Mouse (Mus musculus) CD8-positive naive resting alpha-beta T cell, adult 2 months (primary cell): Measurements from ENCODE around the gene Mrc2.

ENCODE experiments used
- DNase-seq, 2 experiments: peaks; one replicate each; pipeline ENCODE4 v3.0.0; 2022; ENCODE audit warnings: low read depth in 2 of 2, low spot score in 2 of 2

The Mrc2 gene

DNA sequence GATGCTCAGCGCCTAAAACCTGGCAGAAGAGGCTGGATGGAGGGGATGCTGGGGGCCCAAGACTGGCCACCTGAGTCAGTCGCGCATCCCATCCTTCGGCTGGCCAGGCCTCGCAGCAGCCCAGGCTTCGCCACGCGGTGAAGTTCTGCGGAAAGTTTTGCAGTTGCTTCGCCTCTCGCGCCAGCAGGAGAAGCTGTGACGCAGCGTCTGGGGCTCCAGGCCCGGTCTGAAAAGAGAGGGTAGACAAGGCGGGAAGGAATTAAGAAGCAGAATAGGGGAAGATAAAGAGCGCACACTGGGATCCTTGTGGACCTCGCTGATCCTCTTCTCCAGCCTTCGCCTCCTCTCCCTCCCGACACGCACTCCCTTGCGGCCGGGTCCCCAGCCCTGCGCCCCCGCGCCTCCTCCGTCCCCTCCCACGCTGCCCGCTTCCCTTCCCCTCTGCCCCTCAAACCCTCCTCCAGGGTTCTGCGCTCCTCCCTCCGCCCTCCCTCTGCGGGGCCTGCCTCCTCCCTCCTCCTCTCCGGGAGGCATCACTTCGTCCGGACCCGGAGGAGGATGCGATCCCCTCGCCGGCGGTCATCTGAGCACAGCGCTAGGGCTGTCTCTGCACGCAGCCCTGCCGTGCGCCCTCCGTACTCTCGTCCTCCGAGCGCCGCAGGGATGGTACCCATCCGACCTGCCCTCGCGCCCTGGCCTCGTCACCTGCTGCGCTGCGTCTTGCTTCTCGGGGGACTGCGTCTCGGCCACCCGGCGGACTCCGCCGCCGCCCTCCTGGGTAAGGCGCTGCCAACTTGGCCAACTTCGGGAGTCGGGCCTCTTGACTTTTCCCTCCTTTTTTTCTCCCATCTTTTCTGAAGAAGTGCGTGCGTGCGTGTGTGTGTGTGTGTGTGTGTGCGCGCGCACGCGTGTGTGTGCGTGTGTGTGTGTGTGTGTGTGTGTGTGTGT is at the start of gene Mrc2:
Gene Mrc2 (plus strand): TSS at position 520 of the 948 bp plus-strand sequence.
- no peak for DNase-seq

DNA sequence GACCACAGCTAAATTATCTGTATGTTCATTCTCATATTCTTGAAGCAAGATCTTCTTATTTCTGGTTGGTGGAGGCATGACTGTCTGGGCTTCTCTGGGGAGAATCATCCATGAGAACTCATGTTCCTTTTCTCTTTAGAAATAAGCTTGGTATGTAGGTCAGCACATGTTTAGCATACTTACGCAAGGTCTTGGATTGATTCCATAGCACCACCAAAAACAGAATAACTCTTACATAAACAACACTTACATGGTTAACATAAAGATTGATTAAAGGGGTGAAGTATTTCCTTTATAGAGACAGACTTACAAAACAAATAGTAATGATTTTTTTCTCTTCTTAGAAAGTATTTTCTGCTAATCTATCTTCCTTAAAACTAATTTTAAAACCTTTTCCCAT is 46.1 kb upstream of the Mrc2 start:
- no peak for DNase-seq

DNA sequence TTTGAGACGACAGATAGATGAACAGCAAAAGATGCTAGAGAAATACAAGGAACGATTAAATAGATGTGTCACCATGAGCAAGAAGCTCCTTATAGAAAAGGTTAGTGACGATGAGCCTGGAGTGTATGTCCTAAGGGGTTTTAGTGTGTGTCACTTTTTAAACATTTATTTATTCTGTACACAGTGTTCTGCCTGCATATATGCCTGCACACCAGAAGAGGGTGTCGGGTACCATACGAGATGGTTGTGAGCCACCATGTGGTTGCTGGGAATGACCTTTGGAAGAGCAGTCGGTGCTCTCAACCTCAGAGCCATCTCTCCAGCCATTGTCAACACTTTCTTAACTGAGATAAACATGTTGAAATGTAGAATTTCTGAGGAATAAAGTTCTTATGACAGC is 45.7 kb upstream of the Mrc2 start:
- DNase-seq = no peak

- DNase-seq = no peak
Measured at GRCm38 (mm10) chr11:105247321-105247720, 45.1 kb upstream of the Mrc2 start.

DNA sequence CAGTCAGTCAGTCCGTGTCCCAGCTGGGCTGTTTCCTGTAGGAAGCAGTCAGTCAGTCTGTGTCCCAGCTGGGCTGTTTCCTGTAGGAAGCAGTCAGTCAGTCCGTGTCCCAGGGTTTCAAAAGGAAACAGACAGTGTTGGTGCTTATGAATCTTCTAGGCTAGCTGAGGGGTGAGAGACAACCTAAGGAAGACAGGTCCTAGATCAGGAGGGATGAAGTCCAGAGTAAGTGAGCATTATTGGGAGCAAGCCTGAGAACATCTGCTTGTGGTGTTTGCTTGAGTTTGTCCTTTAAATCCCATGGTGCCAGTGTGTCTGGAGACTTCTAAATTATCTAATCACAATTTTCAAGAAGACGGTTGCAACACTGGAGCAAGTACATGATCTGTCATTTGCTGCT is 32.7 kb upstream of the Mrc2 start:
- DNase-seq = no peak

DNA sequence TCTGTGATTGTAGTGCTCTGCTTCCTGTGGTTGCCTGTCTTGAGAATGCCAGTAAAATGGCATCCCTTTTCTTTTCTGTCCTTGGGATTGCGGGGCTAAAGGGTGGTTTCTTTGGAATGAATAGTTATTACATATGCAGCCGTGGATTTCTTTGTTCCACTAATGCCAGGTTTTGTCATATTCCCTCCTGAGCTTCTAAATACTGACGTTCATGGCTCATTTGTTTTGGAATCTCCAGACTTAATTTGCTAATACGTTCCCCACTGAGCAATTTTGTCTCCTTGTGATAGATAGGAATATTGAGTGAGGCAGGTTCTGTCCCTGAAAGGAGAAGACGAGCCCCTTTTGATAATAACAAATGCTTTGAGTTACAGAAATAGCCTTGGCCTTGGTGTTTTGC is 31.3 kb upstream of the Mrc2 start:
- DNase-seq = no peak

- DNase-seq = no peak
Measured at GRCm38 (mm10) chr11:105261601-105262351, 30.7 kb upstream of the Mrc2 start.

GRCm38 (mm10) chr11:105264506-105264905 is 27.9 kb upstream of the Mrc2 start:
- no peak for DNase-seq

DNA sequence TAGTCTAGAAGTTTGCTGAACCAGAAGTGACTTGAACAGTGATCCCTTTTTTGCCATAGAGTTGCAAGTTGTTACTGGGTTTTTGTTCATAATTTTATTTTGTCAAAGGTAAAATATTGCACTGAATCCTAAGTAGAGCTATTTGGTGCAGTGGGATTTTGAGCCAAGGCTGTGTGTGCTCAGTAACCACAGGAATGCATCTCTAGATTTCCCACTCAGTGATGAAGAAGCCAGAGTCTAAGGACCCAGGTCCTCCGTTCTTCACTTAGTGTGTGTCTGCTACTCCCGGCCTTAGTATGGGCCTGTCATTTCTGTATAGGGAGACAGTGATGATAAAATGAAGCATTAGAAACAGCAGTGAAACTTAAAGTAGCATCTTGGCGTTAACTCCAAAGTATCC is 27.5 kb upstream of the Mrc2 start:
- no peak for DNase-seq

DNA sequence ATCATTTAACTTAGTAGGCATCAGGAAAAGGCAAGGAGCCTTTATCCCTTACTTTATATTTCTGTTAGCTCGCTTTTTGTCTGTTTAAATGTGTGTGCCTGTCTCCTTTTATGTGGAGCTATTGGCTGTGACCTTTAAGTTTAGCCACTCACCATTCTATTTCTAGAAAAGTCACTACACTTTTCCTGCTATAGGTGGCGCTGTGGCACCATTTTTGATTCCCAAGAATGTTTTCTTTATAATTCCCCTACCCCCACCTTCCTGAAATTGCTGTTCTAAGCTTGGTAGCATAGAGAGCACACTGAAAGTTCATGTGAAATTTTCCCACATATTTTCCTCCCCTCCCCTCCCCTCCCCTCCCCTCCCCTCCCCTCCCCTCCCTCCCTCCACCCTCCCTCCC is 22.3 kb upstream of the Mrc2 start:
- DNase-seq = peak in 1 of 2 experiments; percentile 10

DNA sequence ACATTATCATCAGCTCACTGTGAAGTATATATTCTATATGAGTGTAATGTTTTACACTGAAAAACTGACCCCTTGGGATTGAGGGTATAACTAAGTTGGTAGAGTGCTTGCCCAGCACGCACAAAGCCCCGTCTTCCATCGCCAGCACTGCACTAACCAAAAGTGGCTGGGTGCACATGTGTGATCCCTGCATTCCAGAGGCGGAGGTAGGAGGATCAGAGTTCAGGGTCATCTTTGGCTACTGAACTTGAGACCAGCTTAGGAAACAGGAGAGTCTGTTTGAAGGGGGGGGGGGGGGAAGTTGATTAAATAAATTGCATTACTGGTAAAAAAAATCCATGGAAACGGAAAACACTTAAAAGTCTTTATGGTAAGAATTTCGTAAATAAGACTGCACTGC is 12.0 kb upstream of the Mrc2 start:
- DNase-seq = no peak

GRCm38 (mm10) chr11:105281291-105281690 is 11.2 kb upstream of the Mrc2 start:
- DNase-seq = no peak

GRCm38 (mm10) chr11:105281763-105282459 is 10.5 kb upstream of the Mrc2 start:
- no peak for DNase-seq

DNA sequence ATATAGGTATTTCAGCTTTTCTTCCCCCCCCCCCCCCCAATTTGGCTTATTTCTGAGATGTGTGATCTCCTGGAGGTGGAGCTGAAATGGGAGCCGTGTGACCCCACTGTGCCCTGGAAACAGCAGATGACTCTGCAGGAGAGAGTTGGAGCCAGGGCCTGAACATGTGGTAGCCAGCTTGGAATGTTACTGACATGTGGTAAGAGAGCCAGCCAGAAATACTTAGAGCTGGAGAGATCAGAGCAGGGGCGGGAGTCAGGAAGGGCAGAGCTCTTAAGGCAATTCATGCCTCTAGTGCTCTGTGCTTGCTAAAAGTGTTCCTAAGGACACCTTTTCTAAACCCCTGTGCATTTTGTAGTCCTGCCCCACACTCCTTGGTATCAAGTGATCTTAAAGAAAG is 10.0 kb upstream of the Mrc2 start:
- no peak for DNase-seq

- no peak for DNase-seq
Measured at GRCm38 (mm10) chr11:105283016-105283415, 9.4 kb upstream of the Mrc2 start.

DNA sequence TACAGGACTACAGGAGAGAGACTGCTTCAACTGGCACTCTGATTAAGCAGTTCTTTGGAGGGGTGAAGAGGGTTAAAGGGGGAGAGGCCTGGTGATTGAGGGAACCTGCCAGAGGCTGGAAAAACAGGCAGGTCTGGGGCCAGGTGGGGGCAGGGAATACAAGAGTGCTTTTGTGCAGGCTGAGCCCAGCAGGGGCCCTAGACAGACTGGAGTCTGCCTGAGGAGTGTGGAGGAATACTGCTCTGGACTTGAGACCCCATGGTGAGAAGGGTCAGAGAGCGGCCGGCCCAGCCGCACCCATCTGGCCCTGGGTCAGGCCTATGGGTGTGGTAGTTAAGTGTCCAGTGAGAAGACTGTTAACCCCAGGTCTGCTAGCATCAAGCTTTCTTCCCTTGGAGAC is 6.7 kb upstream of the Mrc2 start:
- DNase-seq = no peak

DNA sequence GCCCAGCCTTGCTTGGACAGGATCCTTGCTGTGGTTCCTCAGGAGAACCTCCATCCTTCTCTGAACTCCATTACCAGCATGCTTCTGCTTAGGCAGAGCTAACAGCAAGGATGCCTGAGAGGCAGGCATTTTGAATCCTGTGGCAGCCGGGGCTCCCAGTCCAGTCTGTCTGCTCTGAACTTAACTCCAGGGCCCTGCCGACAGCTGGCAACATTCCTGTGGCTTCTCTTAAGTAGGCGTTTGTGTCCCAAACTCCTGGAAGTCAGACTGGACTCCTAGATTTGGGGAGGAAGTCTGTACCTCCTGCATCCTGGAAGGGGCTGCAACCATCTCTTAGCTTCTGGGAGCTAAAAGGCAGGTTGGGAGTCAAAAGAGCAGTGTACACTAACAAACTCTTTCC is 3.0 kb upstream of the Mrc2 start:
- DNase-seq = no peak

GRCm38 (mm10) chr11:105291681-105292123 is 741 bp upstream of the Mrc2 start:
- no peak for DNase-seq

- no peak for DNase-seq
Measured at GRCm38 (mm10) chr11:105293101-105293581, 698 bp downstream of the Mrc2 start.

DNA sequence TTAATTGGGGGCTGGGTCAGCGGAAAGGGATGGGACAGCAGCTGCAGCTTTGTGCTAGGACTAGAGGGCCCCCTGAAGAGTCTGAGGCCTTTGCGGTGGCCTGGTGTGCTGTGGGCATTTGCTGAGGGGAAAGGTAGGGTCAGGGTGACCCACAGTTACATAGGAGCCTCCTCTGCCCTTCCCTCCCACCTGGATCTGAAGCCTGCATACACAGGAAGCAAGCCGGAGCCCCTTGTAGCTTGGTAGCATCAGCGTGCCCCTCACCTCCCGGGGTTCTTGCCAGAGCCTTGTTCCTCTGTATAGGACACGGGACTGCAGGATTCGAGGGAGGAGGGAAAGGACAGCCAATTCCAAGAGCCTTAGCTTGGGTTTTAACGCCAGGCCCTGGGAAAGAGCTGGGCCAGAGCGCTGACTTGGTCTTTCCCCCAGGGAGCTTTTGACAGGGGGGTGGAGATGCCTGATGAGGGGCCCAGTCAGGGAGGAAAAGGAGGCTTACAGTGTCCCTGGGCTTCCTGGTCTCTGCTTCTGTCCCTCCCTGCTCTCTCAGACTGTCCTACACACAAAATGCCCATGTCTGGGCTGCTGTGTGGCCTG is 1.6 kb downstream of the Mrc2 start:
- DNase-seq = no peak

DNA sequence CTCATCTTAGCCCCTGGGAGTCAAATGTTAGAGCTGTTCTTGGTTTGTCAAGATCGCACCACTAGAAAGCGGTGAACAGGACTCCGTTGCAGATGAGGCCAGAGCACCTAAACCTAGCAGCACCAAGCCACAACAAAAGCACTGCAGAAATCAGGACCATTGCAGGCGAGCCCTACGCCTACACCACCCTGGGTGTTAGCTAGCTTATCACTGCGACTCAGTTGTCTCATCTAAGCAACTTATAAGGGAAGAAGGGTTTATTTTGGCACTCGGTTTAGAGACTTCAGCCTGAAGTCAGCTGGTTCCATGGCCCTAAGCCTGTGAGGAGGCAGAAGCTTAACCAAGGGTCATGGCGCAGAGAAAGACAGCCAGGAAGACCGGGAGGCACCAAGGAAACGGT is 3.6 kb downstream of the Mrc2 start:
- DNase-seq = no peak
